Mouse (Mus musculus) liver, embryonic 12.5 days (tissue): ENCODE measurements around the gene Ttc7. TPM values are rescaled to one million over a fixed set of nuclear protein-coding genes. Genes with fewer than 3 reads are reported as not detected.

Experiments used
- ATAC-seq: fragments of 200-750 bp; cut with Nextera tagmentation; 2 replicates; pipeline ENCODE4 v1.8.0; 2017; ENCODE audit warnings: moderate number of reproducible peaks, mild to moderate bottlenecking, moderate library complexity
- H3K27ac ChIP-seq: fragments of 300-500 bp; sonication (generic); 2 replicates; pipeline ENCODE4 v1.5.1; 2016; ENCODE audit warnings: mild to moderate bottlenecking
- H3K27me3 ChIP-seq: fragments of 300-500 bp; sonication (generic); replicated peaks from 2 replicates; pipeline ENCODE4 v1.6.1; 2016; ENCODE audit warnings: mild to moderate bottlenecking, moderate library complexity
- H3K36me3 ChIP-seq: fragments of 300-500 bp; sonication (generic); 2 replicates; pipeline ENCODE4 v1.6.1; 2016; ENCODE audit warnings: mild to moderate bottlenecking, moderate library complexity
- H3K4me1 ChIP-seq: fragments of 300-500 bp; sonication (generic); 2 replicates; pipeline ENCODE4 v1.6.1; 2016
- H3K4me2 ChIP-seq: fragments of 300-500 bp; sonication (generic); 2 replicates; pipeline ENCODE4 v1.6.1; 2016; ENCODE audit warnings: mild to moderate bottlenecking, moderate library complexity
- H3K4me3 ChIP-seq: fragments of 300-500 bp; sonication (generic); 2 replicates; pipeline ENCODE4 v1.5.1; 2016; ENCODE audit warnings: mild to moderate bottlenecking, moderate library complexity
- H3K9ac ChIP-seq: fragments of 300-500 bp; sonication (generic); 2 replicates; pipeline ENCODE4 v1.6.1; 2016; ENCODE audit warnings: mild to moderate bottlenecking, moderate library complexity
- H3K9me3 ChIP-seq: fragments of 300-500 bp; sonication (generic); replicated peaks from 2 replicates; pipeline ENCODE4 v1.6.1; 2016; ENCODE audit warnings: mild to moderate bottlenecking, moderate library complexity
- WGBS: fragments of 180-500 bp; shearing (Covaris S2); methylation state at CpG from one replicate; pipeline ENCODE4 v1.1.7; 2016; ENCODE audit not compliant: insufficient replicate concordance; 5-methylcytosine and 5-hydroxymethylcytosine counted together
- polyA plus RNA-seq: library from polyadenylated mRNA; unstranded; fragments of >200 nt; fragmentation: Nextera tagmentation; extraction: Ambion mirVana; gene quantifications from 2 replicates; pipeline ENCODE4 v1.2.1, GENCODE M21; 2016

Ttc7 gene
- polyA plus RNA-seq, 1 experiment from 2014 or later: 17.0 TPM

- Histone ChIP-seq H3K9me3 (no peaks in the 10 kb centered on the region), H3K4me3 (no peak overlapping the region), H3K4me1 (peaks cover 16% of the 10 kb centered on the region), H3K4me2 (no peak overlapping the region), H3K9ac (no peak overlapping the region), H3K36me3 (peaks cover 50% of the 10 kb centered on the region), H3K27ac (no peak overlapping the region), H3K27me3 (no peaks in the 10 kb centered on the region)
- ATAC-seq: no peak
- whole genome bisulfite sequencing: 64% methylated on average over 9 of the region's 9 CpGs
Observed at GRCm38 (mm10) chr17:87332142-87332815, 49.6 kb downstream of the Ttc7 start.

- no peak for ATAC-seq
- H3K27me3 ChIP-seq: no peaks in the 10 kb centered on the region
- no peaks in the 10 kb centered on the region for H3K9me3 ChIP-seq
- H3K4me3 ChIP-seq: no peak overlapping the region
- WGBS: 64% methylated on average over 6 of the region's 6 CpGs
- no peak overlapping the region for H3K27ac ChIP-seq
- H3K36me3 ChIP-seq: peaks cover 50% of the 10 kb centered on the region
- peaks cover 11% of the 10 kb centered on the region for H3K4me1 ChIP-seq
- H3K4me2 ChIP-seq: no peak overlapping the region
- H3K9ac ChIP-seq: no peak overlapping the region
Observed at GRCm38 (mm10) chr17:87332887-87333286, 50.2 kb downstream of the Ttc7 start.

- Histone ChIP-seq H3K9me3 (no peaks in the 10 kb centered on the region), H3K4me1 (peaks cover 11% of the 10 kb centered on the region), H3K4me2 (no peak overlapping the region), H3K27me3 (no peaks in the 10 kb centered on the region), H3K9ac (no peak overlapping the region), H3K27ac (no peak overlapping the region), H3K36me3 (peaks cover 51% of the 10 kb centered on the region), H3K4me3 (no peak overlapping the region)
- 87% methylated on average over 12 of the region's 12 CpGs for whole genome bisulfite sequencing
- no peak for ATAC-seq
Observed at GRCm38 (mm10) chr17:87334162-87334561, 51.5 kb downstream of the Ttc7 start.

- 82% methylated on average over 14 of the region's 14 CpGs for WGBS
- no peak overlapping the region for H3K4me2 ChIP-seq
- no peaks in the 10 kb centered on the region for H3K9me3 ChIP-seq
- H3K9ac ChIP-seq: no peak overlapping the region
- no peak overlapping the region for H3K4me3 ChIP-seq
- H3K4me1 ChIP-seq: peaks cover 13% of the 10 kb centered on the region
- H3K36me3 ChIP-seq: peaks cover 50% of the 10 kb centered on the region
- H3K27ac ChIP-seq: no peak overlapping the region
- H3K27me3 ChIP-seq: no peaks in the 10 kb centered on the region
- no peak for ATAC-seq
Observed at GRCm38 (mm10) chr17:87335152-87335551, 52.5 kb downstream of the Ttc7 start.

DNA sequence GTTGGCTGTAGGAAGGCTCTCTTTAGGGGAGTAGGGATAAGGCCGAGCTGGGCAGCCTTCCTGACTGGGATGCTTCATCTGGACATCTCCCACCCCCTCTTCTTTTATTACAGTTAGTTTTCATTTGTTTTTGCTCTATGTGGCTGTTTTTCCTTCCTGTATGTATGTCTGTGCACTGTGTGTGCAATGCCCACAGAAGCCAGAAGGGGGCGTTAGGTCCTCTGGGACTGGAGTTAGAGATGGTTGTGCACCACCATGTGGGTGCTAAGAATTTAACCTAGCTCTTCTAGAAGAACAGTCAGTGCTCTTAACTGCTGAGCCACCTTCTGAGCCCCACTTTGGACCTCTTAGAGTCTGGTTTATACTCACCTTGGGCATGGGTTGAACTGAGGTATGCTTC is 53.0 kb downstream of the Ttc7 start:
- Histone ChIP-seq H3K27me3 (no peaks in the 10 kb centered on the region), H3K9me3 (no peaks in the 10 kb centered on the region), H3K4me3 (no peak overlapping the region), H3K27ac (no peak overlapping the region), H3K9ac (no peak overlapping the region), H3K4me1 (peaks cover 9% of the 10 kb centered on the region), H3K36me3 (peaks cover 52% of the 10 kb centered on the region), H3K4me2 (no peak overlapping the region)
- 73% methylated on average over 2 of the region's 2 CpGs for WGBS
- no peak for ATAC-seq

GRCm38 (mm10) chr17:87336910-87337309 is 54.2 kb downstream of the Ttc7 start:
- Histone ChIP-seq H3K27me3 (no peaks in the 10 kb centered on the region), H3K4me3 (no peak overlapping the region), H3K9me3 (no peaks in the 10 kb centered on the region), H3K4me1 (peaks cover 4% of the 10 kb centered on the region; the same call in 1 of the 2 replicates), H3K9ac (no peak overlapping the region), H3K4me2 (no peak overlapping the region), H3K36me3 (peaks cover 52% of the 10 kb centered on the region), H3K27ac (no peak overlapping the region)
- no peak for ATAC-seq
- WGBS: 78% methylated on average over 12 of the region's 12 CpGs

- Histone ChIP-seq H3K36me3 (peaks cover 60% of the 10 kb centered on the region), H3K27me3 (no peaks in the 10 kb centered on the region), H3K9ac (no peak overlapping the region), H3K4me2 (no peak overlapping the region), H3K4me3 (no peak overlapping the region), H3K9me3 (no peaks in the 10 kb centered on the region), H3K4me1 (peaks cover 4% of the 10 kb centered on the region; the same call in 1 of the 2 replicates), H3K27ac (no peak overlapping the region)
- 78% methylated on average over 7 of the region's 7 CpGs for WGBS
- no peak for ATAC-seq
Observed at GRCm38 (mm10) chr17:87337683-87338082, 55.0 kb downstream of the Ttc7 start.

GRCm38 (mm10) chr17:87339122-87339521 is 56.4 kb downstream of the Ttc7 start:
- Histone ChIP-seq H3K4me2 (no peak overlapping the region), H3K9me3 (no peaks in the 10 kb centered on the region), H3K9ac (no peak overlapping the region), H3K27me3 (no peaks in the 10 kb centered on the region), H3K4me1 (peaks cover 8% of the 10 kb centered on the region; the same call in 1 of the 2 replicates), H3K36me3 (peaks cover 55% of the 10 kb centered on the region), H3K4me3 (no peak overlapping the region), H3K27ac (no peak overlapping the region)
- no peak for ATAC-seq
- whole genome bisulfite sequencing: 88% methylated on average over 1 of the region's 1 CpGs

GRCm38 (mm10) chr17:87343060-87343703 is 60.5 kb downstream of the Ttc7 start:
- H3K9me3 ChIP-seq: no peaks in the 10 kb centered on the region
- no peak overlapping the region for H3K4me3 ChIP-seq
- peak; percentile 60 for ATAC-seq
- peaks cover 28% of the 10 kb centered on the region for H3K36me3 ChIP-seq
- H3K4me1 ChIP-seq: peaks cover 15% of the 10 kb centered on the region; the same call in 1 of the 2 replicates
- H3K27me3 ChIP-seq: no peaks in the 10 kb centered on the region
- H3K9ac ChIP-seq: no peak overlapping the region
- H3K27ac ChIP-seq: no peak overlapping the region
- 66% methylated on average over 8 of the region's 8 CpGs for WGBS
- H3K4me2 ChIP-seq: no peak overlapping the region

- Histone ChIP-seq H3K27ac (no peak overlapping the region), H3K27me3 (no peaks in the 10 kb centered on the region), H3K4me1 (peaks cover 19% of the 10 kb centered on the region; the same call in 1 of the 2 replicates), H3K4me2 (no peak overlapping the region), H3K36me3 (peaks cover 16% of the 10 kb centered on the region), H3K4me3 (no peak overlapping the region), H3K9ac (no peak overlapping the region), H3K9me3 (no peaks in the 10 kb centered on the region)
- 32% methylated on average over 18 of the region's 18 CpGs for WGBS
- ATAC-seq: no peak
Observed at GRCm38 (mm10) chr17:87344441-87345251, 62.0 kb downstream of the Ttc7 start.

DNA sequence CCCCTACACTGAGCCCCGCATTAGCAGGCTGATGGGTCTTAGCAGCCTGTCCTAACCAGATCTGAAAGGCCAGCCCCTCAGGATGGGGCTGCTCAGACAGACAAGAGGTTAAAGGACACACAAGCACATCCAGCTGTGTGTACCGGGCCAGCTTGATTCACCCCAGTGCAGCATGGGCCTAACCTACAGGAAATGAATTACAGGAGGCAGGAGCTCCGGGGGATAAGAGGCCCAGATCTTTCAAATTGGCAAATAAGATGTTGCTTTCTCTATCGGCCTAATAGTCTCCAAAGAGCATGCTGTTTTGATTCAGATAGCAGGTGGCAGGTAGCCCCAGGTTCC is 62.5 kb downstream of the Ttc7 start:
- Histone ChIP-seq H3K4me1 (peaks cover 18% of the 10 kb centered on the region; the same call in 1 of the 2 replicates), H3K9me3 (no peaks in the 10 kb centered on the region), H3K36me3 (peaks cover 11% of the 10 kb centered on the region), H3K4me2 (no peak overlapping the region), H3K9ac (no peak overlapping the region), H3K27me3 (no peaks in the 10 kb centered on the region), H3K27ac (no peak overlapping the region), H3K4me3 (no peak overlapping the region)
- no peak for ATAC-seq
- WGBS: 42% methylated on average over 4 of the region's 4 CpGs

- Histone ChIP-seq H3K36me3 (peaks cover 1% of the 10 kb centered on the region), H3K27ac (no peak overlapping the region), H3K4me1 (peaks cover 47% of the 10 kb centered on the region), H3K9me3 (no peaks in the 10 kb centered on the region), H3K4me3 (no peak overlapping the region), H3K27me3 (no peaks in the 10 kb centered on the region), H3K9ac (no peak overlapping the region), H3K4me2 (no peak overlapping the region)
- no peak for ATAC-seq
- WGBS: 65% methylated on average over 9 of the region's 9 CpGs
Observed at GRCm38 (mm10) chr17:87348353-87348752, 65.7 kb downstream of the Ttc7 start.
